Mouse (Mus musculus) hindbrain, embryonic 11.5 days (tissue): ENCODE data around the gene Cenpn. TPM values are rescaled to one million over a fixed set of nuclear protein-coding genes. Genes with fewer than 3 reads are reported as not detected.

Experiments used
- ATAC-seq: fragments of 200-750 bp; cut with Nextera tagmentation; 2 replicates; pipeline ENCODE4 v1.8.0; 2017; ENCODE audit warnings: mild to moderate bottlenecking, moderate TSS enrichment, moderate library complexity; ENCODE audit not compliant: low FRiP score
- DNase-seq: peaks from one replicate; pipeline ENCODE4 v3.0.0-alpha.2; 2015; ENCODE audit warnings: low spot score
- H3K27ac ChIP-seq: fragments of 300-500 bp; sonication (generic); 2 replicates; pipeline ENCODE4 v1.5.1; 2014; ENCODE audit warnings: mild to moderate bottlenecking, low read depth, low read length
- H3K27me3 ChIP-seq: fragments of 300-500 bp; sonication (generic); 2 replicates; pipeline ENCODE4 v1.6.1; 2014; ENCODE audit warnings: mild to moderate bottlenecking, low read length, moderate library complexity, mixed read lengths; ENCODE audit not compliant: control insufficient read depth, insufficient read depth
- H3K36me3 ChIP-seq: fragments of 300-500 bp; sonication (generic); 2 replicates; pipeline ENCODE4 v1.6.1; 2014; ENCODE audit warnings: mild to moderate bottlenecking, low read length, moderate library complexity, mixed read lengths; ENCODE audit not compliant: control insufficient read depth, insufficient read depth
- H3K4me1 ChIP-seq: fragments of 300-500 bp; sonication (generic); replicated peaks from 2 replicates; pipeline ENCODE4 v1.6.1; 2014; ENCODE audit warnings: low read length, mixed read lengths; ENCODE audit not compliant: control insufficient read depth, insufficient read depth
- H3K4me2 ChIP-seq: fragments of 300-500 bp; sonication (generic); replicated peaks from 2 replicates; pipeline ENCODE4 v1.6.1; 2014; ENCODE audit warnings: mild to moderate bottlenecking, low read depth, low read length
- H3K4me3 ChIP-seq: fragments of 300-500 bp; sonication (generic); 2 replicates; pipeline ENCODE4 v1.5.1; 2014; ENCODE audit warnings: low read depth, low read length
- H3K9ac ChIP-seq: fragments of 300-500 bp; sonication (generic); 2 replicates; pipeline ENCODE4 v1.6.1; 2014; ENCODE audit warnings: low read depth, low read length
- H3K9me3 ChIP-seq: fragments of 300-500 bp; sonication (generic); 2 replicates; pipeline ENCODE4 v1.6.1; 2016; ENCODE audit warnings: low read length; ENCODE audit not compliant: control insufficient read depth
- WGBS: fragments of 180-500 bp; shearing (Covaris S2); extraction: QIAGEN DNeasy Blood & Tissue Kit; methylation state at CpG from one replicate; pipeline ENCODE4 v1.1.7; 2014; 5-methylcytosine and 5-hydroxymethylcytosine counted together
- polyA plus RNA-seq: library from polyadenylated mRNA; unstranded; fragments of >200 nt; fragmentation: Nextera tagmentation; extraction: Ambion mirVana; gene quantifications from 2 replicates; pipeline ENCODE4 v1.2.1, GENCODE M21; 2014

The Cenpn gene
- polyA plus RNA-seq, 1 experiment from 2014 or later = 45.8 TPM

- Histone ChIP-seq H3K27ac (no peak overlapping the region), H3K36me3 (no peaks in the 10 kb centered on the region), H3K27me3 (no peaks in the 10 kb centered on the region), H3K9ac (no peak overlapping the region), H3K9me3 (no peaks in the 10 kb centered on the region), H3K4me1 (no peaks in the 10 kb centered on the region), H3K4me2 (no peak overlapping the region), H3K4me3 (no peak overlapping the region)
- no peak for DNase-seq
- WGBS = 88% methylated on average over 3 of the region's 3 CpGs
- ATAC-seq = no peak
These were observed 29.4 kb upstream of the Cenpn start for GRCm38 (mm10) chr8:116892130-116892529.

GRCm38 (mm10) chr8:116892636-116893035, 28.9 kb upstream of the Cenpn start:
- WGBS = 80% methylated on average over 9 of the region's 9 CpGs

GRCm38 (mm10) chr8:116893938-116894337, 27.6 kb upstream of the Cenpn start:
- no peaks in the 10 kb centered on the region for H3K27me3 ChIP-seq
- no peak overlapping the region for H3K4me3 ChIP-seq
- DNase-seq = no peak
- 92% methylated on average over 11 of the region's 11 CpGs for WGBS
- no peak overlapping the region for H3K27ac ChIP-seq
- H3K4me2 ChIP-seq = no peak overlapping the region
- H3K9me3 ChIP-seq = no peaks in the 10 kb centered on the region
- no peak overlapping the region for H3K9ac ChIP-seq
- H3K4me1 ChIP-seq = no peaks in the 10 kb centered on the region
- ATAC-seq = no peak
- no peaks in the 10 kb centered on the region for H3K36me3 ChIP-seq

More at GRCm38 (mm10) chr8:116892636-116893035, 28.9 kb upstream of the Cenpn start:
- ATAC-seq = no peak
- no peaks in the 10 kb centered on the region for H3K27me3 ChIP-seq
- no peak for DNase-seq
- no peaks in the 10 kb centered on the region for H3K36me3 ChIP-seq
- no peak overlapping the region for H3K9ac ChIP-seq
- no peak overlapping the region for H3K4me2 ChIP-seq
- no peaks in the 10 kb centered on the region for H3K9me3 ChIP-seq
- no peak overlapping the region for H3K27ac ChIP-seq
- no peak overlapping the region for H3K4me3 ChIP-seq
- H3K4me1 ChIP-seq = no peaks in the 10 kb centered on the region

GRCm38 (mm10) chr8:116895521-116895920, 26.0 kb upstream of the Cenpn start:
- no peak overlapping the region for H3K4me3 ChIP-seq
- H3K4me2 ChIP-seq = no peak overlapping the region
- H3K4me1 ChIP-seq = no peaks in the 10 kb centered on the region
- H3K9me3 ChIP-seq = no peaks in the 10 kb centered on the region
- ATAC-seq = no peak
- no peaks in the 10 kb centered on the region for H3K27me3 ChIP-seq
- WGBS = 90% methylated on average over 6 of the region's 6 CpGs
- no peak overlapping the region for H3K27ac ChIP-seq
- no peak overlapping the region for H3K9ac ChIP-seq
- no peaks in the 10 kb centered on the region for H3K36me3 ChIP-seq
- DNase-seq = no peak

- Histone ChIP-seq H3K4me3 (no peak overlapping the region), H3K9ac (no peak overlapping the region), H3K36me3 (no peaks in the 10 kb centered on the region), H3K27me3 (no peaks in the 10 kb centered on the region), H3K27ac (no peak overlapping the region), H3K4me1 (no peaks in the 10 kb centered on the region), H3K9me3 (no peaks in the 10 kb centered on the region), H3K4me2 (no peak overlapping the region)
- ATAC-seq (no peak), DNase-seq (no peak)
- 98% methylated on average over 4 of the region's 4 CpGs for WGBS
These were observed 16.8 kb upstream of the Cenpn start for GRCm38 (mm10) chr8:116904736-116905135.

- Histone ChIP-seq H3K9ac (no peak overlapping the region), H3K4me2 (no peak overlapping the region), H3K9me3 (no peaks in the 10 kb centered on the region), H3K4me3 (no peak overlapping the region), H3K27ac (no peak overlapping the region), H3K4me1 (no peaks in the 10 kb centered on the region), H3K36me3 (no peaks in the 10 kb centered on the region), H3K27me3 (no peaks in the 10 kb centered on the region)
- no peak for ATAC-seq
- no peak for DNase-seq
- 89% methylated on average over 4 of the region's 4 CpGs for WGBS
These were observed 16.3 kb upstream of the Cenpn start for GRCm38 (mm10) chr8:116905252-116905651.

- DNase-seq (no peak), ATAC-seq (no peak)
- Histone ChIP-seq H3K36me3 (no peaks in the 10 kb centered on the region), H3K27ac (no peak overlapping the region), H3K4me2 (no peak overlapping the region), H3K4me3 (no peak overlapping the region), H3K27me3 (no peaks in the 10 kb centered on the region), H3K9ac (no peak overlapping the region), H3K4me1 (no peaks in the 10 kb centered on the region), H3K9me3 (no peaks in the 10 kb centered on the region)
- WGBS = 91% methylated on average over 4 of the region's 4 CpGs
These were observed 15.7 kb upstream of the Cenpn start for GRCm38 (mm10) chr8:116905836-116906235.

- Histone ChIP-seq H3K4me2 (peak overlapping the region; percentile 71), H3K36me3 (no peaks in the 10 kb centered on the region), H3K9me3 (no peaks in the 10 kb centered on the region), H3K9ac (peak overlapping the region; percentile 57), H3K4me3 (peak overlapping the region; percentile 79), H3K4me1 (no peaks in the 10 kb centered on the region; the same call in 1 of the 2 replicates), H3K27me3 (no peaks in the 10 kb centered on the region), H3K27ac (peak overlapping the region; percentile 65)
- WGBS = under 1% methylated on average over 22 of the region's 22 CpGs
- ATAC-seq = peak; percentile 73
- no peak for DNase-seq
These were observed 559 bp upstream of the Cenpn start for GRCm38 (mm10) chr8:116921005-116921336.

- no peaks in the 10 kb centered on the region for H3K9me3 ChIP-seq
- H3K27ac ChIP-seq = no peak overlapping the region
- peak overlapping the region; percentile 71 for H3K4me2 ChIP-seq
- H3K4me3 ChIP-seq = peak overlapping the region; percentile 79
- H3K27me3 ChIP-seq = no peaks in the 10 kb centered on the region
- DNase-seq (no peak), ATAC-seq (no peak)
- H3K9ac ChIP-seq = peak overlapping the region; percentile 57
- 35% methylated on average over 17 of the region's 17 CpGs for WGBS
- no peaks in the 10 kb centered on the region; the same call in 1 of the 2 replicates for H3K4me1 ChIP-seq
- no peaks in the 10 kb centered on the region for H3K36me3 ChIP-seq
These were observed 679 bp downstream of the Cenpn start for GRCm38 (mm10) chr8:116922060-116922757.
